Mouse (Mus musculus) MEL (cell line): ENCODE results near the gene Tmcc3. TPM values are rescaled to one million over a fixed set of nuclear protein-coding genes. Genes with fewer than 3 reads are reported as not detected.

ENCODE experiments used
- DNase-seq: peaks from one replicate; pipeline ENCODE4 v3.0.0; 2011; ENCODE audit warnings: low read depth, low spot score
- H3K27ac ChIP-seq: 2 replicates; pipeline ENCODE4 v1.5.1; 2012; ENCODE audit warnings: low read depth, mild to moderate bottlenecking, control low read depth, low read length, moderate library complexity; ENCODE audit not compliant: control insufficient read depth
- H3K27me3 ChIP-seq, 2 experiments: fragments of 150-350 bp in 1 of 2; sonication (generic) in 1 of 2; 2 replicates each; pipeline ENCODE4 v1.6.1; 2012; ENCODE audit warnings: low read length in 2 of 2, mild to moderate bottlenecking in 2 of 2, improper control_type of control experiment in 1 of 2, moderate library complexity in 1 of 2; ENCODE audit not compliant: insufficient read depth in 2 of 2, control insufficient read depth in 1 of 2
- H3K36me3 ChIP-seq, 2 experiments: 2 replicates each; pipeline ENCODE4 v1.6.1; 2012 to 2014; ENCODE audit warnings: low read length in 2 of 2, improper control_type of control experiment in 1 of 2, inconsistent platforms in 1 of 2, mild to moderate bottlenecking in 1 of 2; ENCODE audit not compliant: insufficient read depth in 2 of 2, control insufficient read depth in 1 of 2
- H3K4me1 ChIP-seq, 2 experiments: fragments of 150-350 bp in 1 of 2; sonication (generic) in 1 of 2; 2 replicates each; pipeline ENCODE4 v1.6.1; 2012; ENCODE audit warnings: low read length in 2 of 2, improper control_type of control experiment in 1 of 2, mild to moderate bottlenecking in 1 of 2; ENCODE audit not compliant: insufficient read depth in 2 of 2, control insufficient read depth in 1 of 2
- H3K4me3 ChIP-seq, 2 experiments: fragments of 150-350 bp in 1 of 2; sonication (generic) in 1 of 2; 2 replicates each; pipeline ENCODE4 v1.5.1; 2012; ENCODE audit warnings: low read depth in 2 of 2, low read length in 2 of 2, mild to moderate bottlenecking in 2 of 2, moderate library complexity in 2 of 2, control low read depth in 1 of 2, improper control_type of control experiment in 1 of 2; ENCODE audit not compliant: control insufficient read depth in 1 of 2, insufficient read depth in 1 of 2
- H3K79me2 ChIP-seq: 2 replicates; pipeline ENCODE4 v1.6.1; 2012; ENCODE audit warnings: mild to moderate bottlenecking, low read length, moderate library complexity; ENCODE audit not compliant: control insufficient read depth, poor library complexity, insufficient read depth
- H3K9ac ChIP-seq: 2 replicates; pipeline ENCODE4 v1.6.1; 2012; ENCODE audit warnings: low read depth, mild to moderate bottlenecking, control low read depth, low read length, moderate library complexity; ENCODE audit not compliant: control insufficient read depth, poor library complexity, severe bottlenecking
- H3K9me3 ChIP-seq: fragments of 150-350 bp; sonication (generic); replicated peaks from 2 replicates; pipeline ENCODE4 v1.6.1; 2012; ENCODE audit warnings: mild to moderate bottlenecking, low read length, improper control_type of control experiment, moderate library complexity; ENCODE audit not compliant: insufficient read depth
- CHD2 ChIP-seq: IDR thresholded peaks from 2 replicates; pipeline ENCODE4 v1.6.1; 2011; ENCODE audit warnings: low read length, improper control_type of control experiment
- CTCF ChIP-seq, 3 experiments: IDR thresholded peaks in 2 of 3; conservative IDR thresholded peaks in 1 of 3; 2 replicates each; pipeline ENCODE4 v1.5.1; 2011 to 2012; ENCODE audit warnings: low read length in 3 of 3, low read depth in 2 of 3, mild to moderate bottlenecking in 2 of 3, improper control_type of control experiment in 1 of 3, inconsistent platforms in 1 of 3, mixed read lengths in 1 of 3, moderate library complexity in 1 of 3; ENCODE audit not compliant: control insufficient read depth in 1 of 3, insufficient read depth in 1 of 3, poor library complexity in 1 of 3, severe bottlenecking in 1 of 3
- EP300 ChIP-seq, 2 experiments: IDR thresholded peaks; 2 replicates each; pipeline ENCODE4 v1.6.1; 2011; ENCODE audit warnings: improper control_type of control experiment in 2 of 2, low read length in 2 of 2, low read depth in 1 of 2, mild to moderate bottlenecking in 1 of 2
- ETS1 ChIP-seq: IDR thresholded peaks from 2 replicates; pipeline ENCODE4 v1.6.1; 2012; ENCODE audit warnings: low read depth, mild to moderate bottlenecking, inconsistent platforms, low read length, improper control_type of control experiment, moderate library complexity
- HCFC1 ChIP-seq: IDR thresholded peaks from 2 replicates; pipeline ENCODE4 v1.6.1; 2012; ENCODE audit warnings: low read depth, mild to moderate bottlenecking, inconsistent platforms, low read length, improper control_type of control experiment, moderate library complexity
- JUND ChIP-seq: IDR thresholded peaks from 2 replicates; pipeline ENCODE4 v1.6.1; 2011; ENCODE audit warnings: low read depth, mild to moderate bottlenecking, improper control_type of control experiment, low read length
- MAFK ChIP-seq: IDR thresholded peaks from 2 replicates; pipeline ENCODE4 v1.6.1; 2011; ENCODE audit warnings: low read depth, mild to moderate bottlenecking, low read length, improper control_type of control experiment, borderline replicate concordance
- MAZ ChIP-seq: IDR thresholded peaks from 2 replicates; pipeline ENCODE4 v1.6.1; 2012; ENCODE audit warnings: low read depth, mild to moderate bottlenecking, inconsistent platforms, low read length, improper control_type of control experiment
- MEF2A ChIP-seq: IDR thresholded peaks from 2 replicates; pipeline ENCODE4 v1.6.1; 2014; ENCODE audit warnings: low read depth, mild to moderate bottlenecking, inconsistent platforms, low read length, improper control_type of control experiment; ENCODE audit not compliant: poor library complexity, insufficient replicate concordance, severe bottlenecking; ENCODE audit errors: extremely low read depth
- MXI1 ChIP-seq: IDR thresholded peaks from 2 replicates; pipeline ENCODE4 v1.6.1; 2011; ENCODE audit warnings: mild to moderate bottlenecking, low read depth, low read length, improper control_type of control experiment
- POLR2A ChIP-seq, 2 experiments: IDR thresholded peaks; 2 replicates each; pipeline ENCODE4 v1.6.1; 2011 to 2012; ENCODE audit warnings: low read length in 2 of 2, mild to moderate bottlenecking in 2 of 2, control low read depth in 1 of 2, improper control_type of control experiment in 1 of 2, low read depth in 1 of 2, moderate library complexity in 1 of 2; ENCODE audit not compliant: control insufficient read depth in 1 of 2, insufficient read depth in 1 of 2, poor library complexity in 1 of 2
- RAD21 ChIP-seq: IDR thresholded peaks from 2 replicates; pipeline ENCODE4 v1.6.1; 2011; ENCODE audit warnings: mild to moderate bottlenecking, low read depth, low read length, improper control_type of control experiment
- SIN3A ChIP-seq: IDR thresholded peaks from 2 replicates; pipeline ENCODE4 v1.6.1; 2012; ENCODE audit warnings: low read length, improper control_type of control experiment, inconsistent platforms
- SMC3 ChIP-seq: IDR thresholded peaks from 2 replicates; pipeline ENCODE4 v1.6.1; 2011; ENCODE audit warnings: low read depth, low read length, improper control_type of control experiment
- TBP ChIP-seq: IDR thresholded peaks from 2 replicates; pipeline ENCODE4 v1.8.0; 2011; ENCODE audit warnings: low read depth, low read length, improper control_type of control experiment
- TCF12 ChIP-seq: IDR thresholded peaks from 2 replicates; pipeline ENCODE4 v1.6.1; 2014; ENCODE audit warnings: low read depth, mild to moderate bottlenecking, inconsistent platforms, low read length, improper control_type of control experiment, moderate library complexity
- USF2 ChIP-seq, 2 experiments: IDR thresholded peaks; 2 replicates each; pipeline ENCODE4 v1.6.1; 2011 to 2012; ENCODE audit warnings: improper control_type of control experiment in 2 of 2, low read length in 2 of 2, borderline replicate concordance in 1 of 2, inconsistent platforms in 1 of 2, low read depth in 1 of 2, mild to moderate bottlenecking in 1 of 2; ENCODE audit not compliant: insufficient read depth in 1 of 2
- ZKSCAN1 ChIP-seq: IDR thresholded peaks from 2 replicates; pipeline ENCODE4 v1.6.1; 2012; ENCODE audit warnings: low read depth, mild to moderate bottlenecking, inconsistent platforms, low read length, improper control_type of control experiment, moderate library complexity
- polyA plus RNA-seq, 2 experiments: library from polyadenylated mRNA; stranded (reverse) in 1 of 2; unstranded in 1 of 2; fragments of >175 nt in 1 of 2; fragments of >200 nt in 1 of 2; gene quantifications; 2 replicates each; pipeline versions ENCODE4 v1.2.1 to v1.2.4; 2012; ENCODE audit warnings: low replicate concordance in 2 of 2, low read depth in 1 of 2; ENCODE audit not compliant: insufficient read length in 2 of 2, insufficient read depth in 1 of 2, missing spikeins in 1 of 2
- total RNA-seq: library from RNA; depleted of rRNA; stranded (reverse); fragments of 300-350 nt; gene quantifications from 2 replicates; pipeline ENCODE4 v1.2.3, GENCODE M21; 2012

Tmcc3 gene
- total and polyA plus RNA-seq, 3 experiments: 1.3 to 2.6 TPM; not detected in 1

- Histone ChIP-seq H3K9ac (no peak overlapping the region), H3K27ac (no peak overlapping the region), H3K79me2 (no peaks in the 10 kb centered on the region), H3K9me3 (no peaks in the 10 kb centered on the region), H3K36me3 (no peaks in the 10 kb centered on the region), H3K4me1 (no peaks in the 10 kb centered on the region), H3K4me3 (no peak overlapping the region), H3K27me3 (no peaks in the 10 kb centered on the region)
- DNase-seq: no peak
- no peak for TF ChIP-seq ZKSCAN1
- no peak for TF ChIP-seq SIN3A
- no peak for TF ChIP-seq SMC3
- TF ChIP-seq MEF2A: no peak
These were observed 82.5 kb downstream of the Tmcc3 start for GRCm38 (mm10) chr10:94394286-94394685.

DNA sequence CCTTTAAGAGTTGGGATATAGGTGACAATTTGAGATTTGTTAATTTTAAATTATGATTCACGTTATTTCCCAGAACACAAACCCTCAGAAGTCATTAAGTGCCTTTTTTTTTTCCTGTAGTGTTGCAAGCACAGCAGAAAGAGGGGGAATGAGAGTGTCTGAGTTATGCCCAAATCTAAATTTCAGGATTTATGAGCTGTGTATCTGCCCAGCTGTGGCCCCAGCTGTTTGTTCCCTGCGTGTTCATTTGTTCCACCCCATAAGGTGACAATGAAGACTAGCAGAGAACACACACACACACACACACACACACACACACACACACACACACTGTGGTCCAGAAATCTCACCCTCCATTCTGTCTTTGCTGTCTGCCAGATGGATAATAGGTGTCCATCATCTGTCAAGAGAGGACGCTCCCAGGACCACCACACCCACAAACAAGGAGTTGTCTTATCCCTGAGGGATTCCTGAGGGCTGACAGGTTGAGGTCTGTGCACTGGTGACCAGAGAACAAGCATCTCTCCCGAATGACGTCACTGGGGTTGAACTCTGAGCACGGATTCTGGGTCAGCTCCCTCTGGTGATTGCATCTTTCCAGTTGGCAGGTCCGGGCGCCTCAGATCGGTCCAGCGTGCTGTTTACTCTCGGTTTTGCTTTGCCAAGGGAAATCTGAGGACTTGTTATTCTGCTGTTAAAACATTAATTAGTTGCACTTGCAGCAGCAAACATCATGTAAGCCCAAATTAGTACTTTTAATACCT, 86.3 kb downstream of the Tmcc3 start:
- H3K36me3 ChIP-seq: no peaks in the 10 kb centered on the region
- no peak overlapping the region for H3K27ac ChIP-seq
- no peaks in the 10 kb centered on the region for H3K9me3 ChIP-seq
- no peak overlapping the region for H3K9ac ChIP-seq
- DNase-seq: no peak
- H3K79me2 ChIP-seq: no peaks in the 10 kb centered on the region
- H3K4me3 ChIP-seq: no peak overlapping the region
- TF ChIP-seq CTCF (IDR thresholded peaks at IDR 0.05 in 2 of 3, conservative IDR thresholded peaks at IDR 0.05 in 1 of 3; ENCODE audit: control insufficient read depth in 1 of 3, insufficient read depth in 1 of 3, low read depth in 2 of 3, low read length in 3 of 3, poor library complexity in 1 of 3, severe bottlenecking in 1 of 3) (no peak), POLR2A (IDR thresholded peaks at IDR 0.05; ENCODE audit: control insufficient read depth in 1 of 2, insufficient read depth in 1 of 2, low read depth in 1 of 2, low read length in 2 of 2, poor library complexity in 1 of 2) (no peak), CHD2 (no peak), USF2 (IDR thresholded peaks at IDR 0.05; ENCODE audit: borderline replicate concordance in 1 of 2, insufficient read depth in 1 of 2, low read depth in 1 of 2, low read length in 2 of 2) (no peak), ZKSCAN1 (no peak), HCFC1 (no peak), MAZ (no peak), TCF12 (no peak), MEF2A (no peak), ETS1 (no peak), SIN3A (no peak), JUND (no peak), TBP (no peak), RAD21 (no peak), EP300 (IDR thresholded peaks at IDR 0.05; ENCODE audit: low read depth in 1 of 2, low read length in 2 of 2) (no peak), MAFK (no peak), SMC3 (no peak), MXI1 (no peak)
- H3K4me1 ChIP-seq: no peaks in the 10 kb centered on the region
- H3K27me3 ChIP-seq: no peaks in the 10 kb centered on the region
